Mouse (Mus musculus): Measurements from ENCODE around the gene Sh3pxd2a. TPM values are rescaled to one million over a fixed set of nuclear protein-coding genes. Genes with fewer than 3 reads are reported as not detected.

The Sh3pxd2a gene
- total RNA-seq, 1 experiment from 2014 or later = 24.0 TPM

GRCm38 (mm10) chr19:47330743-47331227 is 133.4 kb downstream of the Sh3pxd2a start:
- ATAC-seq (ENCODE audit: extremely low read depth, insufficient number of reproducible peaks, low FRiP score, poor library complexity, severe bottlenecking) = peak; percentile 52

- no peak for ATAC-seq (ENCODE audit: extremely low read depth, insufficient number of reproducible peaks, low FRiP score, poor library complexity, severe bottlenecking)
These were observed 135.1 kb downstream of the Sh3pxd2a start for GRCm38 (mm10) chr19:47329102-47329501.

GRCm38 (mm10) chr19:47327896-47328882 is 136.0 kb downstream of the Sh3pxd2a start:
- no peak for ATAC-seq (ENCODE audit: extremely low read depth, insufficient number of reproducible peaks, low FRiP score, poor library complexity, severe bottlenecking)

- no peak for ATAC-seq (ENCODE audit: extremely low read depth, insufficient number of reproducible peaks, low FRiP score, poor library complexity, severe bottlenecking)
These were observed 138.3 kb downstream of the Sh3pxd2a start for GRCm38 (mm10) chr19:47325881-47326280.

GRCm38 (mm10) chr19:47323096-47323849 is 140.9 kb downstream of the Sh3pxd2a start:
- ATAC-seq (ENCODE audit: extremely low read depth, insufficient number of reproducible peaks, low FRiP score, poor library complexity, severe bottlenecking) = no peak

GRCm38 (mm10) chr19:47320331-47320668 is 143.9 kb downstream of the Sh3pxd2a start:
- ATAC-seq (ENCODE audit: extremely low read depth, insufficient number of reproducible peaks, low FRiP score, poor library complexity, severe bottlenecking) = no peak

- ATAC-seq (ENCODE audit: extremely low read depth, insufficient number of reproducible peaks, low FRiP score, poor library complexity, severe bottlenecking) = no peak
These were observed 144.5 kb downstream of the Sh3pxd2a start for GRCm38 (mm10) chr19:47319521-47320330.

- no peak for ATAC-seq (ENCODE audit: extremely low read depth, insufficient number of reproducible peaks, low FRiP score, poor library complexity, severe bottlenecking)
These were observed 145.1 kb downstream of the Sh3pxd2a start for GRCm38 (mm10) chr19:47319061-47319460.

GRCm38 (mm10) chr19:47317063-47317938 is 146.9 kb downstream of the Sh3pxd2a start:
- ATAC-seq (ENCODE audit: extremely low read depth, insufficient number of reproducible peaks, low FRiP score, poor library complexity, severe bottlenecking) = no peak

- ATAC-seq (ENCODE audit: extremely low read depth, insufficient number of reproducible peaks, low FRiP score, poor library complexity, severe bottlenecking) = no peak
These were observed 147.7 kb downstream of the Sh3pxd2a start for GRCm38 (mm10) chr19:47316288-47317062.

GRCm38 (mm10) chr19:47315917-47316265 is 148.3 kb downstream of the Sh3pxd2a start:
- ATAC-seq (ENCODE audit: extremely low read depth, insufficient number of reproducible peaks, low FRiP score, poor library complexity, severe bottlenecking) = no peak

- no peak for ATAC-seq (ENCODE audit: extremely low read depth, insufficient number of reproducible peaks, low FRiP score, poor library complexity, severe bottlenecking)
These were observed 148.9 kb downstream of the Sh3pxd2a start for GRCm38 (mm10) chr19:47315091-47315916.

GRCm38 (mm10) chr19:47314076-47314941 is 149.9 kb downstream of the Sh3pxd2a start:
- ATAC-seq (ENCODE audit: extremely low read depth, insufficient number of reproducible peaks, low FRiP score, poor library complexity, severe bottlenecking) = no peak

GRCm38 (mm10) chr19:47313387-47314075 is 150.7 kb downstream of the Sh3pxd2a start:
- ATAC-seq (ENCODE audit: extremely low read depth, insufficient number of reproducible peaks, low FRiP score, poor library complexity, severe bottlenecking) = no peak

GRCm38 (mm10) chr19:47311162-47311561 is 153.0 kb downstream of the Sh3pxd2a start:
- ATAC-seq (ENCODE audit: extremely low read depth, insufficient number of reproducible peaks, low FRiP score, poor library complexity, severe bottlenecking) = no peak
